Mouse (Mus musculus) cerebellum, adult 11 months (tissue): Measurements from ENCODE around the gene C1qa.

ENCODE experiments used
- DNase-seq: peaks from one replicate; pipeline ENCODE4 v3.0.0; 2022

Gene C1qa

GRCm38 (mm10) chr4:136898084-136898598 is 462 bp downstream of the C1qa start:
- DNase-seq, result no peak

GRCm38 (mm10) chr4:136896461-136896860 is 2.1 kb downstream of the C1qa start:
- DNase-seq, result no peak

- no peak for DNase-seq
These were observed 2.7 kb downstream of the C1qa start for GRCm38 (mm10) chr4:136895861-136896260.

- DNase-seq, result no peak
These were observed 3.8 kb downstream of the C1qa start for GRCm38 (mm10) chr4:136894821-136895220.

- DNase-seq, result peak; percentile 31
These were observed 4.7 kb downstream of the C1qa start for GRCm38 (mm10) chr4:136893691-136894543.

GRCm38 (mm10) chr4:136892811-136893210 is 5.8 kb downstream of the C1qa start, which contains the start of gene C1qc:
Gene C1qc (minus strand): TSS chr4:136893065.
- DNase-seq, result no peak

- no peak for DNase-seq
These were observed 6.2 kb downstream of the C1qa start for GRCm38 (mm10) chr4:136892371-136892770.

- DNase-seq, result no peak
These were observed 7.5 kb downstream of the C1qa start for GRCm38 (mm10) chr4:136891115-136891514.

- DNase-seq, result no peak
These were observed 8.6 kb downstream of the C1qa start for GRCm38 (mm10) chr4:136889981-136890380.

GRCm38 (mm10) chr4:136887714-136888113 is 10.9 kb downstream of the C1qa start:
- DNase-seq, result no peak

GRCm38 (mm10) chr4:136886101-136886500 is 12.5 kb downstream of the C1qa start, which contains the start of gene C1qb:
Gene C1qb (minus strand): TSS chr4:136886187.
- no peak for DNase-seq

GRCm38 (mm10) chr4:136878601-136879000 is 20.0 kb downstream of the C1qa start:
- DNase-seq, result no peak

GRCm38 (mm10) chr4:136878171-136878570 is 20.4 kb downstream of the C1qa start:
- no peak for DNase-seq

GRCm38 (mm10) chr4:136876971-136877370 is 21.6 kb downstream of the C1qa start:
- peak; percentile 18 for DNase-seq

- no peak for DNase-seq
These were observed 23.6 kb downstream of the C1qa start for GRCm38 (mm10) chr4:136875012-136875411.

GRCm38 (mm10) chr4:136868371-136868770 is 30.2 kb downstream of the C1qa start:
- no peak for DNase-seq

- DNase-seq, result peak; percentile 18
These were observed 30.8 kb downstream of the C1qa start for GRCm38 (mm10) chr4:136867690-136868345.

GRCm38 (mm10) chr4:136865531-136865930 is 33.1 kb downstream of the C1qa start:
- no peak for DNase-seq

GRCm38 (mm10) chr4:136864751-136865470 is 33.7 kb downstream of the C1qa start:
- no peak for DNase-seq

- DNase-seq, result no peak
These were observed 35.1 kb downstream of the C1qa start for GRCm38 (mm10) chr4:136863517-136863916.

- DNase-seq, result no peak
These were observed 36.2 kb downstream of the C1qa start for GRCm38 (mm10) chr4:136862411-136862810.

- DNase-seq, result no peak
These were observed 36.8 kb downstream of the C1qa start for GRCm38 (mm10) chr4:136861806-136862205.

- DNase-seq, result no peak
These were observed 38.6 kb downstream of the C1qa start for GRCm38 (mm10) chr4:136860022-136860421.
